Mouse (Mus musculus): ENCODE data around the gene Zfp335.
A peak's percentile ranks its signal among the peaks of the same experiment; 100 is the strongest.

DNA sequence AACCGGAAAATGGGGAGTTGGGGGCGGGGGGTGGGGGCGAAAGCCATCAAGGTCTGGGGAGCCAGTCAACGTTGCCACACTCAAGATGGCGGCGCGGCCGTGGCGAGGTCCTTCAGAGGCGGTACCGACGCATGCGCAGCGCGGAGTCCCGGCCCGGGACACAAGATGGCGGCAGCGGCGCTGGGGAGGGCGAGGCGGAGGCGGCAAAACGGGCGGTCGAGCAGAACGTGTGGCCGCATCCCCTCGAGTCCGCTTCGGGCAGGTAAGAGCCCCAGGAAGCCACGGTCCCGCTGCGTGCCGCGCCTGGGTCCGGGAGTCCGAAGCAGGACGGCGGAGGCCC is 32.4 kb downstream of the Zfp335 start, which contains the start of gene Pcif1:
- no peak for TF ChIP-seq CTCF (IDR thresholded peaks at IDR 0.05; ENCODE audit: insufficient read depth, low read length)
- peak; percentile 94; the same call in 1 of the 2 replicates for TF ChIP-seq POLR2A (IDR thresholded peaks at IDR 0.05; ENCODE audit: borderline replicate concordance, extremely low read depth, low read depth, low read length)
